Mouse (Mus musculus): ENCODE data around the gene Zmynd10. TPM values are rescaled to one million over a fixed set of nuclear protein-coding genes. Genes with fewer than 3 reads are reported as not detected.
A peak's percentile ranks its signal among the peaks of the same experiment; 100 is the strongest.
"Not testable (repeated sequence)": the region's sequence is repeated elsewhere in the genome, so short reads cannot be mapped to it uniquely, and the experiment has no call there.

Zmynd10 gene
- polyA plus RNA-seq, 1 experiment from 2014 or later = 3.6 TPM

DNA sequence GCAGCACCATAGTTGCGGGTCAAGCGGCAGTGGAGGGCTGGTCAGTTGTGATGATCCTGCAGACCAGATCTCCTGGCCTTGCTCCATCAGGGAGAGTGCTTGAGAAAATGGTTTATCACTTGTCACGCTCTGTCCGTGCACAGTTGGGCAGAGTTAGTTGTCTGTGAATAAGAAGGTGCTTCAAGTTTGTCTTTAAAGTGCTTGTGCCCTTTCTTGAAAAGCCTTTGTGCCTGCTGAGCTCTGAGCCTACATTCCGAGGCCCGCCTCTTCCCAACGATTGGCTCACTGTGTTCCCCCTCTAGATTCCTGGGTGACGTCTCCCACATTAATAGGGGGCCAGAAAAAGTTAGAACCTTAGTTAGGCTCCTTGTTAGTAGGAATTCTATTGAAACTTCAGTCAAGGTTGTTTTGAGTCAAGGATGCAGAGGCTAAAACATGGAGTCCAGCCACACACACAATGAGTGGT lies 4.8 kb downstream of the Zmynd10 start:
- no peaks in the 10 kb centered on the region for H3K36me3 ChIP-seq
- WGBS = 3% methylated on average over 8 of the region's 8 CpGs
- peak overlapping the region; percentile 51 for H3K9ac ChIP-seq
- H3K4me1 ChIP-seq = peaks cover 48% of the 10 kb centered on the region
- H3K4me2 ChIP-seq (replicated peaks) = peak overlapping the region; percentile 62
- no peaks in the 10 kb centered on the region for H3K9me3 ChIP-seq (replicated peaks)
- no peak for ATAC-seq (ENCODE audit: low FRiP score)
- H3K27me3 ChIP-seq = peaks cover 48% of the 10 kb centered on the region
- H3K4me3 ChIP-seq = peak overlapping the region; percentile 34
- H3K27ac ChIP-seq = no peak overlapping the region

DNA sequence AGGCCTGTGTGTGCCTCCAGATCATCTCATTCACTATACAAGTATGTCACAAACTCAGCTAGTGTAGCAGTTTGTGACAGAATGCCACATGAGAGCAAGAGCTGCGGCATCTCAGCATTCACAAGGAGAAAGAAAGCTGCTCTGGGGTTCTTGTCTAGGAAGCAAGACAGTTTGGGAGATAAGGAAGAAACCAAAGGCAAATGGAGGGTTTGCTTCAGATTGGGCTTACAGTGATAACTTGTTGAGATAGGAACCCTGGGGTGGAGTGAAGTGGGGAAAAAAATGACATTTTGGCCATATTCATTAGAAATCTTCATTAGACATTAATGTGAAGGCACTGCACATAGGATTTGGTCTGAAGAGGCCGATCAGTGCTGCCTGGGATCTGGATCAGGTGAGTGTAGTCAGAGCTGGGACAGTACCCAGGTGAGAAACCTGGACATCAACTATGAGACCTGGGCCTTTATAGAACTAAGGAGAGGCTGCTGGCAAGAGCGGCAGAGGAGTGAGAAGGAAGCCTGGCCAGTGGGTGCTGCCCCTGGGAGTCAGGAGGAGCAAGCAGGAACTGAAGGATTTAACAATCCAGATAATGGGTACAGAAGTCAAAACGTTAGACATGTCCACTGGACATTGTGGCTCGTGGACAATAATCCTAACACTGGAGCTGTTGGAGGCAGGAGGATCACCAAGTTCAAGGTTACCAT lies 5.7 kb downstream of the Zmynd10 start:
- H3K9ac ChIP-seq = no peak overlapping the region
- H3K27me3 ChIP-seq = peaks cover 48% of the 10 kb centered on the region
- no peak overlapping the region for H3K27ac ChIP-seq
- peaks cover 39% of the 10 kb centered on the region for H3K4me1 ChIP-seq
- H3K36me3 ChIP-seq = peaks cover 9% of the 10 kb centered on the region
- 80% methylated on average over 5 of the region's 5 CpGs for WGBS
- no peak for ATAC-seq (ENCODE audit: low FRiP score)
- no peaks in the 10 kb centered on the region for H3K9me3 ChIP-seq (replicated peaks)
- no peak overlapping the region; the same call in 1 of the 2 replicates for H3K4me3 ChIP-seq
- H3K4me2 ChIP-seq (replicated peaks) = 0 out of 2 replicates have a peak overlapping the region, but pooled peaks have one; percentile 62

DNA sequence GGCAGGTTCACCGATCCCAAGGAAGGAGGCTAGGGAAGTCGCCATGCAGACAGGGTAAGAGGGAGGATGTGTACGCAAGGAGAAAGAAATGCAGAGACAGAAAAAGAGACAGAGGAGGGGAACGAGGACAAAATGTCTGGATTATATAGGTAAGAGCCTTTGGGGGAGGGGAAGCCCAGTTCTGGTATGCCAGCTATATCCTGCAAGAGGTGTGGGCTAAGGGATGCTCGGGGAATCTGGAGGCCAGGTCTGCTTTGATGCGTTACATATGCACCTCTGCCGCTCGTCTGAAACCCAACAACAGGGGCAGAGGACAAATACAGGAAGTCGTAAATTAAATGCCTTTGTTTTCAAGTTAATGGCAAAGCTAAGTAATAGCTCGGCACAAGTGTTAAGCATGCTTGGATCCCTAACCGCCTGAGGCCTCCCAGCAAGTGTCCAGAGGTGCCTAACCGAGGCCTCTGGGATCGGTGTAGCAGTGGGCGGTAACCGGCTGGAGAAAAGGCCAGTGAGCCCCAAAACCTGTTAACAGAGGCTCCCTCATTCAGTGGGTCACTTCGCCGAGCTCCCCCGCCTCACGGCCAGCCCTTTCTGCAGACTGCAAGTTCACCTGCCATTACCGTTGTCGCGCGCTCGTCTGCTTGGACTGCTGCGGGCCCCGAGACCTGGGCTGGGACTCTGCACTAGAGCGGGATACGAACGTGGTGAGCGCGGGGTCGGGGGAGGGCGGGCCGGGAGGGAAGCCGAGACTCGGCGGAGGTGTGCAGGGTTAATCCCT lies 6.6 kb downstream of the Zmynd10 start:
- Histone ChIP-seq H3K4me1 (peaks cover 39% of the 10 kb centered on the region), H3K4me3 (peak overlapping the region; percentile 66), H3K9me3 (replicated peaks) (no peaks in the 10 kb centered on the region), H3K9ac (peak overlapping the region; percentile 65), H3K27ac (peak overlapping the region; percentile 82), H3K36me3 (peaks cover 18% of the 10 kb centered on the region), H3K27me3 (peaks cover 43% of the 10 kb centered on the region), H3K4me2 (replicated peaks) (peak overlapping the region; percentile 93)
- peak; percentile 80 for ATAC-seq (ENCODE audit: low FRiP score)
- WGBS = 7% methylated on average over 37 of the region's 37 CpGs

DNA sequence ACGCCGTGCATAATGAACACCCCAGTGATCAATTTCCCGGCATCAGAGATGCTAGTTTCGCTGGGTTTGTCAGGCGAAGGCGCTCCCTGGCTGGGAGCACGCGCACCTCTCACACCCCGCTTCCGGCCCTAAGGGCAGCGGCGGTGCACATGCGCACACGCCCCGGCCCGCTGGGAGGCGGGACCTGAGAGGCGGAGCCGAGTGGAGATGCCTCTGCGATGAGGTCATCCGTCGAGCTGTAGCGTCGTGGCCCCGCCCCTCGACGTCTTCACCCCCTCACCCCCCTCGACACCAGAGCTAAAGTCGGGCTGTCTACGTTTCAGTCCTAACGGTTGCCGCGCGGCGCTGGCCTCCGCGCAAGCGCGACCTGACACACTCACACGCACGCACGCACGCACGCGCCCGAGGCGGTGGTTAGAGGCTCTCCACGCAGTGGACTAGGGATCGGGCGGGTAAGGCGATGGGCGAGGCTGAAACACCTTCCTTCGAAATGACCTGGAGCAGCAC lies 7.3 kb downstream of the Zmynd10 start:
- Histone ChIP-seq H3K27me3 (peaks cover 37% of the 10 kb centered on the region), H3K27ac (peak overlapping the region; percentile 82), H3K4me1 (peaks cover 39% of the 10 kb centered on the region), H3K9ac (peak overlapping the region; percentile 82), H3K36me3 (peaks cover 24% of the 10 kb centered on the region), H3K4me2 (replicated peaks) (peak overlapping the region; percentile 93), H3K9me3 (replicated peaks) (no peaks in the 10 kb centered on the region), H3K4me3 (peak overlapping the region; percentile 66)
- whole genome bisulfite sequencing = under 1% methylated on average over 53 of the region's 53 CpGs
- ATAC-seq (ENCODE audit: low FRiP score) = peak; percentile 94

DNA sequence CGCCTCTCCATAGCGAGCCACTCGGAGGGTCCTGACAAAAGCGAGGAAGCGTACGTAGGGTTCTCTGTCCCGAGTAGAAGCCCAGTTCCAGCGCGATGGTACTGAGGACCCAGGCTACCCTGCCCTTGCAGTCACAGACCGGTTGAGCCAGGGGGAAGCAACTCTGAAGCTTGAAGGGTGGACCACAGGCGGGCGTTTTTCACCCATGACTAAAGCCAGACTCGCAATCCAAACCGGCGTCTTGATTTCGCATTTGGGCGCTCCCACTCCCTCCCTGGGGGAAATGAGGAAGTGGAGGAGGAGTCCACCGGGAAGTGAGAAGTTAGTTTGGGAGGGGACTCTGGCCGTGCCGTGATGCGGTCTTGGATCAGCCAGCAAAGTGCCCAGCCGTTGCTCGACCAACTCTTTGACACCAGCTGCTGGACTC lies 7.9 kb downstream of the Zmynd10 start:
- H3K9me3 ChIP-seq (replicated peaks) = no peaks in the 10 kb centered on the region
- peak overlapping the region; percentile 66 for H3K4me3 ChIP-seq
- peak overlapping the region; percentile 93 for H3K4me2 ChIP-seq (replicated peaks)
- peaks cover 31% of the 10 kb centered on the region for H3K27me3 ChIP-seq
- H3K27ac ChIP-seq = peak overlapping the region; percentile 82
- WGBS = under 1% methylated on average over 23 of the region's 23 CpGs
- peak overlapping the region; percentile 82 for H3K9ac ChIP-seq
- peak; percentile 35 for ATAC-seq (ENCODE audit: low FRiP score)
- H3K36me3 ChIP-seq = peaks cover 31% of the 10 kb centered on the region
- peaks cover 39% of the 10 kb centered on the region for H3K4me1 ChIP-seq

DNA sequence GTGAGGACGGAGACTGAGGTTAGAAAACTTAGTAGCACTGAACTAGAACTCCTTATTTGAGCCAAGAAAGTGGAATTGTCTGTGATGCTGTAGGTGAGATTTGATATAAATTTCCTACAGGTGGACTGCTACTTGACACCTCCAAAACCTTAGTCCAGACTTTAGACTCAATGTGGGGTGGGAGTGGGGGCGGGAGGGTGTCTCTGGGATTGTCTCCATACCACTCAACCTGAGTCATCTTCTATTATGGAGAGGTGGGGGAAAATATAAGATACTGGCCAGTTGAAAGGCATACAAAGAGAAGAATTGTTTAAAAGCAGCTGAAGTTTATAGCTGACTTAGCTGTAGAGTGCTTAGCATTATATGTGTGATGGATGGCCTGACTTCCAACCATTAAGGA lies 8.6 kb downstream of the Zmynd10 start:
- no peak for ATAC-seq (ENCODE audit: low FRiP score)
- Histone ChIP-seq H3K9ac (peak overlapping the region; percentile 82), H3K27me3 (peaks cover 24% of the 10 kb centered on the region), H3K9me3 (replicated peaks) (no peaks in the 10 kb centered on the region), H3K4me3 (peak overlapping the region; percentile 66), H3K36me3 (peaks cover 38% of the 10 kb centered on the region), H3K4me2 (replicated peaks) (peak overlapping the region; percentile 93), H3K4me1 (peaks cover 38% of the 10 kb centered on the region), H3K27ac (no peak overlapping the region)
- WGBS = 47% methylated on average over 2 of the region's 2 CpGs

DNA sequence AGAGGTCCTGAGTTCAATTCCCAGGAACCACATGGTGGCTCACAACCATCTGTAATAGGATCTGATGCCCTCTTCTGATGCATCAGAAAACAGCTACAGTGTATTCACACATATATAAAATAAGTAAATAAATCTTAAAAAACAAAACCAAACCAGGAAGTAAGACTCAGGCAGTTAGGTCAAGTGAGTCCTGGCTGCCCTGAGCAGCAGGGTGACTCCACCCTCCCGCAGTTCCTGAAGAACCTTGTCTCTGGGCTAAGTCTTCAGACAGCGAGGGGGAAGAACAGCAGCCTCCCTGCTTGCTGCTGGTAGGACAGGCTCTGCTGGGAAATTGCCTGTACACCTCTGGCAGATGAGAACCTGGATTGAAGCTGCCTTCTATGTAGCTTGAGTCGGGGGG lies 9.2 kb downstream of the Zmynd10 start:
- Histone ChIP-seq H3K4me3 (peak overlapping the region; percentile 66; the same call in 1 of the 2 replicates), H3K36me3 (peaks cover 44% of the 10 kb centered on the region), H3K9ac (no peak overlapping the region)

DNA sequence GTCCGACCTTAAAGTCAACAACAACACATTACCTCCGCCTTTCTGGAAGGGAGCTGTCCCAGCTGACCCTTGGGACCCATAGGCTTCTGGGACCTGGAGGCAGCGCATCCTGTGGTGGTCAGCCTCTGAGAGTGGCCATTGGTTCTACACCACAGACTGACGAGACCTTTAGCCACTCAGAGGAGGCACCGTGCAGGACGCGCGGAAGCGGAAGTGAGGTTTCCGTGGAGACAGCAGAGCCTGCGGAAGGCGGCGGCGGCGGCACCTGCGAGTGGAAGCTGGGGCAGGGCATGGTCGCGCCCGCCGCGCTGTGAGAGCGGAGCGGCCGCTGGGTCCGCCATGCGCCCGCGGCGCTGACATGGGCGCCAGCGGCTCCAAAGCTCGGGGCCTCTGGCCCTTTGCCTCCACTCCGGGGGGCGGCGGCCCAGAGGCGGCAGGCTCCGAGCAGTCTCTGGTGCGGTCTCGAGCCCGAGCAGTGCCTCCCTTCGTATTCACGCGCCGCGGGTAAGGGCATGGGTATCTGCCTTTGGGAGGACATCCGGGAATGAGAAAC lies 16.0 kb downstream of the Zmynd10 start, which contains the start of gene Tusc2:
Tusc2 (plus strand) TSS at position 227 of the 553 bp plus-strand sequence.
- Histone ChIP-seq H3K9me3 (replicated peaks) (no peaks in the 10 kb centered on the region), H3K9ac (peak within 1 kb of the TSS; percentile 87), H3K27ac (peak within 1 kb of the TSS; percentile 60), H3K4me3 (peak within 1 kb of the TSS; percentile 84), H3K4me1 (peaks cover 26% of the 10 kb centered on the region), H3K4me2 (replicated peaks) (peak within 1 kb of the TSS; percentile 84), H3K27me3 (no peaks in the 10 kb centered on the region), H3K36me3 (peaks cover 56% of the 10 kb centered on the region)
- WGBS = 1% methylated on average over 43 of the region's 46 CpGs
- peak; percentile 93 for ATAC-seq (ENCODE audit: low FRiP score)

More for the DNA sequence above, 9.2 kb downstream of the Zmynd10 start:
- Histone ChIP-seq H3K4me2 (replicated peaks) (peak overlapping the region; percentile 93), H3K4me1 (peaks cover 32% of the 10 kb centered on the region), H3K27me3 (peaks cover 18% of the 10 kb centered on the region), H3K9me3 (replicated peaks) (no peaks in the 10 kb centered on the region), H3K27ac (no peak overlapping the region)
- WGBS = 78% methylated on average over 3 of the region's 3 CpGs
- ATAC-seq (ENCODE audit: low FRiP score) = no peak

DNA sequence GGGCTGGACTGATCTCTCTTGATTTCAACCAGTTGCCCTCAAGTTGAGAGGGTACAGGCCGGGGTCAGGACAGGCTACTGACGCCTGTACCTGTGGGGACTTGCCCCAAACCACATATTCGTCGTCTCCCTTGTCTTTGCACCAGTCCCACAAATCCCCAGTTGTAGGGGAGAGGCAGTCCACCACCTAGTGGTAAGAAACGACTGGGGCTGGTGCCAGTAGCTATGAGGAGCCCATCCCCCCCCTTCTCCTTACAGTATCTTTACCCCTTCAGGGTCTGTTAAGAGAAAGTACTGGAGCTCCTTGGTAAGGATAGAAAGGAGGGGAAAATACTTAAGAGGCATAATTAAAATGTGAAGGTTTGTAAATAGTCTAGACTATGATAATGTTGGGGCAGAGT lies 18.5 kb downstream of the Zmynd10 start:
- H3K4me3 ChIP-seq; H3K27ac ChIP-seq; H3K9ac ChIP-seq; ATAC-seq (ENCODE audit: low FRiP score); H3K9me3 ChIP-seq (replicated peaks); H3K27me3 ChIP-seq: not testable (repeated sequence)
- Histone ChIP-seq H3K4me1 (peaks cover 36% of the 10 kb centered on the region), H3K36me3 (peaks cover 34% of the 10 kb centered on the region), H3K4me2 (replicated peaks) (0 out of 2 replicates have a peak overlapping the region, but pooled peaks have one; percentile 0)
- 54% methylated on average over 5 of the region's 5 CpGs for WGBS

DNA sequence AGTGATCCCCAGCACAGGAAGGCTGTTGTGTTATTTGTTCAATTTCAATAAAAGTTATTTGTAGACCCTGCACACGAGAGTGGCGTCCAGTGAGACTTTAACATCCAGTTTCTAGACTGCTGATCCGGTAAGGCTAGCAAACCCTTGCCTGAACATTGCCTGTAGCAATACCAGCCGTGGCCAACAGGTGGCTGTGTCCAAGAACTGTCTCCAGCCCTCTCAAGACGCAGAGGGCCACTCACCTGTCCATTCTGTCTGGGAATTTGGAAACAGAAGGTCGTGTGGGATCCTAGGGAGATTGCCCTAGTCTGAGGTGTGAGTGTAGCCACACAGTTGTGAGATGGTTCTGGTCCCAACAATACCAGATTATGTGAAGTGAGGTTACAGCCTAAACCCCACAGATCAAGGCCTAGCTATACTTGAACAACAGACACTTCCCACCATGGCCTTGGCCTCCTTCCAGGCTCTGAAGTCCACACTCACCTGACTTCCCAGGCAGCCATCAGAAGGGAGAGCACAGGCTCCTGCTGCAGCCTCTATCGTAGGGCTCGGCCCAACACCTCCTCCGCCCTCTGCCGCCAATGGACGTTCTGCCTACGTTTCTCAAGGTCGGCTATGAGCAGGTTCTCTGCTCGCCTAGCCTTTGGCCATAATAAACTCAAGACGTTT lies 19.1 kb downstream of the Zmynd10 start:
- H3K9ac ChIP-seq = no peak overlapping the region
- no peak overlapping the region for H3K4me2 ChIP-seq (replicated peaks)
- no peaks in the 10 kb centered on the region for H3K9me3 ChIP-seq (replicated peaks)
- H3K27me3 ChIP-seq = no peaks in the 10 kb centered on the region
- 62% methylated on average over 15 of the region's 15 CpGs for WGBS
- no peak overlapping the region for H3K27ac ChIP-seq
- no peak overlapping the region for H3K4me3 ChIP-seq
- H3K4me1 ChIP-seq = peaks cover 42% of the 10 kb centered on the region
- H3K36me3 ChIP-seq = peaks cover 34% of the 10 kb centered on the region
- ATAC-seq (ENCODE audit: low FRiP score) = no peak

DNA sequence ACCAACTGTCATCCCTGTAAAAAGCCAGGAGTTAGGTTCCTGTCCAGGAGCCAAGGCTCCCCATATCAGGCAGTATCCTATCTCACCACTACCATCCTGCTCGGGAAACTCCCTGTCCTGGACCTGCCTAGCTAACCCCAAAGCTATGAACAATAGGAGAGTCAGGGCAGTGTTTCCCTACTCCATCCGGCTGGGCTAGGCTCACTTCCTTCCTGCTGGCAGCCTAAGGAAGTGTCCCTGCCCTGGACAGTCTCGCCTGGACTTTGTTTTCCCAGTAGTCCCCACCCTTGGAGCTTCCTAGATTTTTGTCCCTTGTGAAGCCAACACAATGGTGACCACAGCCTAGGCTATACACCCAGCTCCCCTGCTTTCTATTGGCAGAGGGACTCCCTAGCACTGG lies 19.8 kb downstream of the Zmynd10 start:
- 77% methylated on average over 3 of the region's 3 CpGs for WGBS
- Histone ChIP-seq H3K4me1 (peaks cover 49% of the 10 kb centered on the region), H3K4me2 (replicated peaks) (no peak overlapping the region)

More for the DNA sequence above, 19.8 kb downstream of the Zmynd10 start:
- Histone ChIP-seq H3K9ac (no peak overlapping the region), H3K9me3 (replicated peaks) (no peaks in the 10 kb centered on the region), H3K4me3 (no peak overlapping the region), H3K36me3 (peaks cover 34% of the 10 kb centered on the region), H3K27ac (no peak overlapping the region), H3K27me3 (no peaks in the 10 kb centered on the region)
- ATAC-seq (ENCODE audit: low FRiP score) = no peak

Measured in hindbrain, embryonic 12.5 days (tissue).